Mouse (Mus musculus): Measurements from ENCODE around the gene Fars2. TPM values are rescaled to one million over a fixed set of nuclear protein-coding genes. Genes with fewer than 3 reads are reported as not detected.

The Fars2 gene
- polyA plus RNA-seq, 1 experiment: 34.9 TPM

GRCm38 (mm10) chr13:36105591-36105990, 11.6 kb upstream of the Fars2 start:
- DNase-seq: no peak
- no peaks in the 10 kb centered on the region for H3K4me1 ChIP-seq (ENCODE audit: control insufficient read depth, insufficient read depth, low read length)
- WGBS: 92% methylated on average over 6 of the region's 6 CpGs
- no peak for TF ChIP-seq CTCF (IDR thresholded peaks at IDR 0.05; ENCODE audit: insufficient read depth, low read length)
- no peak for TF ChIP-seq POLR2A (IDR thresholded peaks at IDR 0.05; ENCODE audit: borderline replicate concordance, extremely low read depth, low read depth, low read length)
- H3K4me3 ChIP-seq (replicated peaks; ENCODE audit: extremely low read depth, low read depth, low read length): no peak overlapping the region

GRCm38 (mm10) chr13:36108528-36108927, 8.7 kb upstream of the Fars2 start:
- 88% methylated on average over 4 of the region's 4 CpGs for WGBS
- Histone ChIP-seq H3K4me1 (ENCODE audit: control insufficient read depth, insufficient read depth, low read length) (no peaks in the 10 kb centered on the region), H3K4me3 (replicated peaks; ENCODE audit: extremely low read depth, low read depth, low read length) (no peak overlapping the region)
- DNase-seq: no peak
- TF ChIP-seq CTCF (IDR thresholded peaks at IDR 0.05; ENCODE audit: insufficient read depth, low read length) (no peak), POLR2A (IDR thresholded peaks at IDR 0.05; ENCODE audit: borderline replicate concordance, extremely low read depth, low read depth, low read length) (no peak)

GRCm38 (mm10) chr13:36111331-36111730, 5.9 kb upstream of the Fars2 start:
- Histone ChIP-seq H3K4me3 (replicated peaks; ENCODE audit: extremely low read depth, low read depth, low read length) (no peak overlapping the region), H3K4me1 (ENCODE audit: control insufficient read depth, insufficient read depth, low read length) (no peaks in the 10 kb centered on the region)
- no peak for DNase-seq
- TF ChIP-seq CTCF (IDR thresholded peaks at IDR 0.05; ENCODE audit: insufficient read depth, low read length) (no peak), POLR2A (IDR thresholded peaks at IDR 0.05; ENCODE audit: borderline replicate concordance, extremely low read depth, low read depth, low read length) (no peak)
- WGBS: 96% methylated on average over 2 of the region's 2 CpGs

- DNase-seq: no peak
- Histone ChIP-seq H3K4me1 (ENCODE audit: control insufficient read depth, insufficient read depth, low read length) (peaks cover 4% of the 10 kb centered on the region; the same call in 1 of the 2 replicates), H3K4me3 (replicated peaks; ENCODE audit: extremely low read depth, low read depth, low read length) (no peak overlapping the region)
- TF ChIP-seq CTCF (IDR thresholded peaks at IDR 0.05; ENCODE audit: insufficient read depth, low read length) (no peak), POLR2A (IDR thresholded peaks at IDR 0.05; ENCODE audit: borderline replicate concordance, extremely low read depth, low read depth, low read length) (no peak)
- 89% methylated on average over 5 of the region's 5 CpGs for WGBS
These were observed 4.0 kb upstream of the Fars2 start for GRCm38 (mm10) chr13:36113181-36113580.

GRCm38 (mm10) chr13:36116520-36117142, 581 bp upstream of the Fars2 start:
- 9% methylated on average over 21 of the region's 21 CpGs for WGBS
- TF ChIP-seq CTCF (IDR thresholded peaks at IDR 0.05; ENCODE audit: insufficient read depth, low read length) (no peak), POLR2A (IDR thresholded peaks at IDR 0.05; ENCODE audit: borderline replicate concordance, extremely low read depth, low read depth, low read length) (no peak)
- Histone ChIP-seq H3K4me1 (ENCODE audit: control insufficient read depth, insufficient read depth, low read length) (peaks cover 6% of the 10 kb centered on the region), H3K4me3 (replicated peaks; ENCODE audit: extremely low read depth, low read depth, low read length) (peak overlapping the region; percentile 85)
- peak; percentile 54 for DNase-seq

GRCm38 (mm10) chr13:36119684-36120083, 2.5 kb downstream of the Fars2 start:
- Histone ChIP-seq H3K4me3 (replicated peaks; ENCODE audit: extremely low read depth, low read depth, low read length) (no peak overlapping the region), H3K4me1 (ENCODE audit: control insufficient read depth, insufficient read depth, low read length) (peaks cover 6% of the 10 kb centered on the region)
- WGBS: 86% methylated on average over 4 of the region's 4 CpGs

GRCm38 (mm10) chr13:36120606-36121005, 3.4 kb downstream of the Fars2 start:
- Histone ChIP-seq H3K4me3 (replicated peaks; ENCODE audit: extremely low read depth, low read depth, low read length) (no peak overlapping the region), H3K4me1 (ENCODE audit: control insufficient read depth, insufficient read depth, low read length) (peaks cover 6% of the 10 kb centered on the region)
- no peak for TF ChIP-seq CTCF (IDR thresholded peaks at IDR 0.05; ENCODE audit: insufficient read depth, low read length)
- TF ChIP-seq POLR2A (IDR thresholded peaks at IDR 0.05; ENCODE audit: borderline replicate concordance, extremely low read depth, low read depth, low read length): no peak
- DNase-seq: no peak

More at GRCm38 (mm10) chr13:36119684-36120083, 2.5 kb downstream of the Fars2 start:
- DNase-seq: no peak
- no peak for TF ChIP-seq CTCF (IDR thresholded peaks at IDR 0.05; ENCODE audit: insufficient read depth, low read length)
- no peak for TF ChIP-seq POLR2A (IDR thresholded peaks at IDR 0.05; ENCODE audit: borderline replicate concordance, extremely low read depth, low read depth, low read length)

- TF ChIP-seq CTCF (IDR thresholded peaks at IDR 0.05; ENCODE audit: insufficient read depth, low read length) (no peak), POLR2A (IDR thresholded peaks at IDR 0.05; ENCODE audit: borderline replicate concordance, extremely low read depth, low read depth, low read length) (no peak)
- Histone ChIP-seq H3K4me1 (ENCODE audit: control insufficient read depth, insufficient read depth, low read length) (no peaks in the 10 kb centered on the region), H3K4me3 (replicated peaks; ENCODE audit: extremely low read depth, low read depth, low read length) (no peak overlapping the region)
- 97% methylated on average over 2 of the region's 2 CpGs for WGBS
- DNase-seq: no peak
These were observed 12.3 kb downstream of the Fars2 start for GRCm38 (mm10) chr13:36129360-36130054.

GRCm38 (mm10) chr13:36131401-36131800, 14.2 kb downstream of the Fars2 start:
- 89% methylated on average over 5 of the region's 5 CpGs for WGBS
- TF ChIP-seq POLR2A (IDR thresholded peaks at IDR 0.05; ENCODE audit: borderline replicate concordance, extremely low read depth, low read depth, low read length) (no peak), CTCF (IDR thresholded peaks at IDR 0.05; ENCODE audit: insufficient read depth, low read length) (no peak)
- H3K4me3 ChIP-seq (replicated peaks; ENCODE audit: extremely low read depth, low read depth, low read length): no peak overlapping the region
- H3K4me1 ChIP-seq (ENCODE audit: control insufficient read depth, insufficient read depth, low read length): no peaks in the 10 kb centered on the region
- no peak for DNase-seq
